Mouse (Mus musculus) cerebellum, postnatal 14 days (tissue): Measurements from ENCODE around the gene Arl4c.

ENCODE experiments used
- DNase-seq, 2 experiments: peaks; one replicate each; pipeline ENCODE4 v3.0.0; 2021; ENCODE audit warnings: mixed read lengths in 2 of 2

Arl4c gene

GRCm38 (mm10) chr1:88699856-88700791 lies 1.9 kb downstream of the Arl4c start:
- peak; percentile 24 to 35 for DNase-seq

GRCm38 (mm10) chr1:88699401-88699800 lies 2.6 kb downstream of the Arl4c start:
- peak in 1 of 2 experiments; percentile 11 for DNase-seq

GRCm38 (mm10) chr1:88698926-88699325 lies 3.1 kb downstream of the Arl4c start:
- DNase-seq = no peak

GRCm38 (mm10) chr1:88698131-88698530 lies 3.9 kb downstream of the Arl4c start:
- no peak for DNase-seq

- DNase-seq = peak in 1 of 2 experiments; percentile 11
These were observed 5.6 kb downstream of the Arl4c start for GRCm38 (mm10) chr1:88696408-88696807.

GRCm38 (mm10) chr1:88694353-88694752 lies 7.7 kb downstream of the Arl4c start:
- DNase-seq = no peak

- no peak for DNase-seq
These were observed 9.7 kb downstream of the Arl4c start for GRCm38 (mm10) chr1:88692293-88692827.

- DNase-seq = no peak
These were observed 11.4 kb downstream of the Arl4c start for GRCm38 (mm10) chr1:88690601-88691000.

- no peak for DNase-seq
These were observed 17.3 kb downstream of the Arl4c start for GRCm38 (mm10) chr1:88684765-88685164.

GRCm38 (mm10) chr1:88681596-88681995 lies 20.4 kb downstream of the Arl4c start:
- no peak for DNase-seq

- no peak for DNase-seq
These were observed 21.2 kb downstream of the Arl4c start for GRCm38 (mm10) chr1:88680804-88681203.

GRCm38 (mm10) chr1:88678231-88678739 lies 23.7 kb downstream of the Arl4c start:
- no peak for DNase-seq

GRCm38 (mm10) chr1:88670807-88671206 lies 31.2 kb downstream of the Arl4c start:
- DNase-seq = no peak

- DNase-seq = no peak
These were observed 32.9 kb downstream of the Arl4c start for GRCm38 (mm10) chr1:88668846-88669810.

GRCm38 (mm10) chr1:88668353-88668752 lies 33.7 kb downstream of the Arl4c start:
- DNase-seq = no peak

- DNase-seq = no peak
These were observed 37.4 kb downstream of the Arl4c start for GRCm38 (mm10) chr1:88664623-88665022.

GRCm38 (mm10) chr1:88662736-88663135 lies 39.3 kb downstream of the Arl4c start:
- DNase-seq = no peak

- no peak for DNase-seq
These were observed 40.8 kb downstream of the Arl4c start for GRCm38 (mm10) chr1:88661209-88661608.

- DNase-seq = peak; percentile 72 to 78
These were observed 43.6 kb downstream of the Arl4c start for GRCm38 (mm10) chr1:88658290-88658857.

GRCm38 (mm10) chr1:88656096-88656480 lies 45.9 kb downstream of the Arl4c start:
- DNase-seq = no peak

- DNase-seq = no peak
These were observed 46.4 kb downstream of the Arl4c start for GRCm38 (mm10) chr1:88655473-88656095.
